Mouse (Mus musculus): ENCODE data around the gene Elof1. TPM values are rescaled to one million over a fixed set of nuclear protein-coding genes. Genes with fewer than 3 reads are reported as not detected.
"Not testable (repeated sequence)": the region's sequence is repeated elsewhere in the genome, so short reads cannot be mapped to it uniquely, and the experiment has no call there.

Gene Elof1
- total RNA-seq, 2 experiments from 2014 or later = 66.9 to 71.1 TPM

DNA sequence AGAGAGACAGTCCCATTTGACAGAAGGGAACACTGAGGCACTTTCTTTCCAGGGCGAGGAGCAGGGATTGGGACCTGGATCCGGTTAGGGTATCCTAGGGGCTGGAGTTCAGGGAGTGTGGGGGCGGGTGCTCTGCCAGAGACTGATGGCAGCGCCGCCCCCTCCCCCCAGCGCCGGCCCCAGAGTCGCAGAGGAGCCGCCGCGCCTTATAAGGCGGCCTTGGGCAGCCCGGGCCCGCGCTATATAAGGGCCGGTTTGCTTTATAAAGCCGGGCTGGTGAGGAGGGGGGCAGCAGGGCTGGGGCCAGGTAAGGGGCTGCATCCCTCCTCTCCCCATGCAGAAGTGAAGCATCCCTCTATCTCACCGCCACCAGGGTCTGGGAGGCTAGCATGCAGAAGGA is 17.1 kb downstream of the Elof1 start:
- no peak for DNase-seq (ENCODE audit: low spot score in 2 of 2)
- intact Hi-C loops (cut with DNase I) = no loop called here

DNA sequence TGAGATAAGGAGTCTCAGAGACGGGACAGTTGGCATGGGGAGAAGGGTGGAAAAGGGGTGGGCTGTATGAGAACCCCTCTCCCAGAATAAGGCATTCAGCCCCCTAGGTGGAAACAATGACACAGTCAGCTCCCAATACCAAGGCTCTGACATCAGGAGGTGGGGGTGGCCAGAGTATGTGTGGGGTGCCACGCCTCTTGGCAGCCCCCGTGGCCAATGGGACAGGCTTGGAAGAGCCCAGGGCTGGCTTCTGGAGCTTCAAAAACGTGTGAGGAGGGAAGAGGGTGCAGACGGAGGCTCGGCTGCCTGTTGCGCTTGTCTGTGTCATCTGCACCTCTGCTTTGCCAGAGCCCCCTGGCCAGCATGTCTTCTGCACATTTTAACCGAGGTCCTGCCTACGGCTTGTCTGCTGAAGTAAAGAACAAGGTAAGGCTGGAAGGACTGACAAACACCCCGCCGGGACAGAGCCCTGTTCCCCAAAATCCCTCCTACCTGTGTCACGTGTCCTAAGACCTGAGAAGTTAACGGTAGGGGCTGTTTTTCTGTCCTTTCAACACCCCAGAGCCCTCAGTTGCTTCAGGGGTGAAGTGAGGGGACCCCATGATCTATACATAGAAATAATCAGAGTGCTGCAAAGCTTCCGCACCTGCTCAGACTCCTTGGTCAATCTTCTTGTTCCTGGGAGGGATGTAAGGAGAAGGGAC is 17.8 kb downstream of the Elof1 start, which contains the start of gene Cnn1:
Cnn1 (plus strand) TSS at position 224 of the 704 bp plus-strand sequence.
- intact Hi-C loops (cut with DNase I) = no loop called here
- DNase-seq (ENCODE audit: low spot score in 2 of 2) = no peak

DNA sequence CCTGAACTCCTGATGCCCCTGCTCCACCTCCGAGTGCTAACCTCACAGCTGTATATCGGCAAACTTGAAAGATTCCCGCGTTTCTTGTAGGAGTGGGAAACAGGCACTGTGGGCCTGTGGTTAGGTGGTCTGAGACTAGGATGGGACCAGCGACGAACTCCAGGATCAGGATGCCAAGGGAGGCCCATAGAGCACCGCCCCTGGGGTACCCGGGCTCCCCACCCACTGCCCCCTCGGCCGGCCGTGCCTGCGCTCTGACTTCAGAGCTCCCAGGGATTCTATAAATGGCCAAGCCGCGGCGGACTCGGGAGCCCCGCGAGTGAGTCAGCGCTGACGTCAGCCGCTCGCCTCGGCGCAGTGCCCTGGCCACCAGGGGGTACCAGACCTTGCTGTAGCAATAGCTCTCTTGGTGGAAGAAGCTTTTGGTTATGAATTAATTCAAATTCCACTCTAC is 21.1 kb downstream of the Elof1 start:
- DNase-seq (ENCODE audit: low spot score in 2 of 2) = peak; percentile 75 to 78
- intact Hi-C loops (cut with DNase I) = no loop called here

DNA sequence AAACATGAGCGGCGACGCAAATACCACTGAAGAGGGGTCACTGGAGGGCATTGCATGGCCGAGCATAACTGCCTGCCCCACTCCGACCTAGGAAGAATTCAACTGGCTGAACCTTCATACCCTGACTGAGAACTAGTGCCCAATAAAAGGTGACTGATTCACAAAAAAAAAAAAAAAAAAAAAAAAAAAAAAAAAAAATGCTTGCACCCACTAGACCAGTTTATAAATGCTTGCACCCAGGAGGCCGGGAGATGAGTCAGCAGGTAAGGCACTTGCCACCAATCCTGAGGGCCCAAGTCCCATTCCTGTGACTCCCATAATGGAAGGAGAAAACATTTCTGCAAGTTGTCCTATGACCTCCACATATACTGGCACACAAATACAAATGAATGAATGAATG is 24.2 kb downstream of the Elof1 start:
- intact Hi-C loops (cut with DNase I) = no loop called here
- DNase-seq (ENCODE audit: low spot score in 2 of 2) = no peak

DNA sequence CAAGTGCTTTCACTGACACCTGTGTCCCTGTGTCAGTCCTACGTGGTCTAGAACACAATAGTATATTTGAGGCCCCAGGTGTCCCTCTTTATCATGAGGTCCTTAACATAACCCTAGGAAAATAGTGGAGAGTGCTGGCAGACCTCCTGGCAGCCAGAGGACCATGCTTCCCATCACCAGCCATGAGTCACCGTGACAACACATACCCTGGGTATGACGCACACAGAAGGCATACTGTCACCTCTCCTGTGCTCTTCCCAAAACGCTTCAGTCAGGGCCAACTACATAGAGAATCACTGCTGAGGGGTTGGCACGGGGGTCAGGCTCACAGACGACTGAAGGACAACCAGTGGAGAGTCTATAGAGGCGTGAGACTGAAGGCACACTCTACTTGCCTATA is 27.0 kb downstream of the Elof1 start:
- DNase-seq (ENCODE audit: low spot score in 2 of 2) = no peak
- intact Hi-C loops (cut with DNase I) = no loop called here

DNA sequence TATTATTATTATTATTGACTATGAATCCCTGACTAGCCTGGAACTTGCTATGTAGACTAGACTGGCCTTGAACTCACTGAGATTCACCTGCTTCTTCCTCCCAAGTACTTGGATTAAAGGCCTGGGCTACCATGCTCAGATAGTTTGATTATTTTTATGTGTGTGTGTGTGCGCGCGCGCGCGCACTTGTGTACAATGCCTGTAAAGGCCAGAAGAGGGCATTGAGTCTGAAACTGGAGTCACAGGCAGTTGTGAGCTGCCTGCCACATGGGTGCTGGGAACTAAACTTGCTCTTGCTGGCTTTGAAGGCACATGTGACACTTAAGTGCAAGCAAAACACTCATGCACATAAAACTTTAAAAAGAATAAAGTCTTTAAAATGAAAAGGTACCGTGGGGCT is 27.7 kb downstream of the Elof1 start:
- no peak for DNase-seq (ENCODE audit: low spot score in 2 of 2)
- intact Hi-C loops (cut with DNase I) = no loop called here

DNA sequence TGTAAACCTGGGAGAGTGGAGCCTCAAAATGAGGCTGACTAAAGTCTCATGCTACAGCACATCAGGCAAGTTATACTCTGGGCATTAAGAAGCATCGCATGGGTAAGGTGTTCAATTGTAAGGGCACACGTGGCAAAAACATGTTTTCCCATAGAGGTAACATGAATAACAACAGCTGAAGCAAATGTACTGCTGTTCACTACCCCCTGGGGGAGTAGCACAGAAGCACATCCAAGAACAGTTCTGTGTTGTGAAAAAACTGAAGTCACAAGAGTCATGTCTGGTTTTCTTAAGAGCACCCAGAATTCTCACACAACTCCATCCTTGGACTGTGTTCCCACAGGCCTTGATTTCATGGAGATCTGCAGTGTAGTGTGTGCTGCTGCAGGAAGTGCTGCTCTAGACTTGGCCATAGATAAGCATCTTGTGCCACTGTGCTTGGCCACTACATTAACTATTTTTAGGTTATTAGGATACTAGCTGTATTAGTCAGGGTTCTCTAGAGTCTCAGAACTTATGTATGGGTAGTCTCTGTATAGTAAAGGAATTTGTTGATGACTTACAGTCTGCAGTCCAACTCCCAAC is 29.8 kb downstream of the Elof1 start:
- intact Hi-C loops (cut with DNase I) = no loop called here
- no peak for DNase-seq (ENCODE audit: low spot score in 2 of 2)

DNA sequence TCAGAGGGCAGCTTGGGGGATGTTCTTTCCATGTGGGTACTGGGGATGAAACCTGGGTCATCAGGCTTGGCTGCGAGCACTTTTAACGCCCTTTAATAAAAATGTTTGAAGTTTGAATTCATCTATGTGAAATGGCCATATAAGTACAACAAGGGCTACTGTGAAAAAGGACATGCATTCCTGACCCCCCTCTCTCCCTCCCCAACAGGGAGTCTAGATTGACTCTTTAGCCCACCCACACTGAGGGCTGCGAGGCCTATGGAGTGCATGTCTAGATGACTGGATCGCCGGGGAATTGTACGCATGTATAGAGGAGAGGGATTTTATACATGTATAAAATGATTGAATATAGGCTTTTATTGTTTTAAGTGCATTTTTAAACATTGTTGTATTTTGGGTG is 31.0 kb downstream of the Elof1 start:
- intact Hi-C loops (cut with DNase I) = no loop called here

DNA sequence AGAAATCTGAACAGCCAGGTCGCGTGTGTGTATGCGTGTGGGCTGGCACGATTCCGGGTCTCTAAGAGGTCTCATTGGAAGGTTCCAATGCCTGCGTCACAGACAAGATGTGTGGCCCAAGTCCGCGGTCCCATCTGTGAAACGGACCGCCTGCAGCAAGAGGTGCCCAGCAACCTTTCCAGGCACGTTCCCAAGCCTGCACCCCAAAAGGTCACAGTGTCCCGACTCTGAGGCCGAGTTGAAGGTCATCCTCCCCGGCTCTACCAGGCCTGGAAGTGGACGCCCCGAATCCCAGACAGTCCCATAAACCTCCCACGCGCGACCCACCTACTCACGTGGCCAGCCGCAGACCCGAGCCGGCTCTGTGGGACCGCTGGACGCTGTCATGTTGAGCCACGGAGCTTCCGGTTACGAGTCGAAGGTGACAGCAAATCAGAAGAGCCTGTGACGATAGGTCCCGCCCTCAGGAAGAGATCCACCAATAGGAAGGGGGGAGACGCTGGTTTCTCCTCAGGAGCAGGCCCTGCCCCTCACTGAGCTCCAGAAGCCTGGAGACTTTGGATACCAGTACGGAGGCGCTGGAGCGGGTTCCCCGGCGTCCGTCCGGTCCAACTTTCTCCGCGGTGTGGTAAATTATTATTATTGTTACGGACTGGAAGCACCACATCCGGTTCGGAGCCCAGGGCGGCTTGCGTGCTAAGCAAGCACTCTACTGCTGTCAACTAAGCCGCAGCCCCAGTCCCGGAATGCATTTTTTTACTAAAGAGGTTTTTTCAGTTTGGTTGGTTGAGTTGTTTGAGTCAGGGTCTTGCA is 31.7 kb downstream of the Elof1 start, which contains the start of gene Ecsit:
Ecsit (minus strand) TSS at position 417 of the 813 bp plus-strand sequence.
- DNase-seq (ENCODE audit: low spot score in 2 of 2) = peak; percentile 96 to 99
- intact Hi-C loops (cut with DNase I) = loop anchor here (2.0 kb wide), 1 partner anchor 14 kb away; the partner anchor contains the start of genes Gm49318 and Zfp653

More for the DNA sequence above, 31.0 kb downstream of the Elof1 start:
- no peak for DNase-seq (ENCODE audit: low spot score in 2 of 2)

DNA sequence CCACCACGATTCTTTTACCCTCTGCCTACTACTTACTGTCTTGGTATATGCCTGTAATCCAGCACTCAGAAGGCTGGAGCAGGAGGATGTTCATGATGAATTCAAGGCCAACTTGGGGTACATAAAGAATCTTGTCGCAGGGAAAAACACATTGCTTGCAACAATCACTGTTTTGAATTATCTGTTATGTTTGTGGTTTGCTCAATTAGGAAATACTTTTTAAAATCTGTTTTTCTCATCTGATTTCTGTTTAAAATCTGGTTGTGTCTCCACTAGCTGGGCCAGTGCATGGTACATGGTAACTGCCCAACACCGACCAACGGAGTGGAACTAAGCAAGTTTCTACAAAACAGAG is 32.3 kb downstream of the Elof1 start:
- intact Hi-C loops (cut with DNase I) = loop anchor here (2.0 kb wide), 1 partner anchor 14 kb away; the partner anchor contains the start of genes Gm49318 and Zfp653
- DNase-seq (ENCODE audit: low spot score in 2 of 2) = no peak

DNA sequence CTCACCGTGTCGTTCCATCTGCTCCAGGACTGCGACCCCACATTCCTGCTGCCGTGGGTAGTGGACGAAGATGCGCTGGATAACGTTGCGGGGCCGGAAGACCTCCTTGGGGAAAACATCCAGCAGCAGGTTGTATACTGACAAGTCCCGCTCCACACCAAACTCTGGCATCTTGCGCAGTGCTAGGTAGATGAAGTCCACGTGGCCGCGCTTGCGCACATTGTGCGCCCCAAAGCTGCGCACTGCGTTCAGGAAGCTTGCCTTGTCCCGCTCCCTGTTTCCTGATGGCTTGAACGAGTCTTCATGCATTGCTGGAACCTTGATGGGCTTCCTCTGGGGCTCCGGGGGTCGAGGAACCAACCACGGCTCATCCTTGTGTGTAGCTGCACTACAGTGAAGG is 40.7 kb downstream of the Elof1 start:
- intact Hi-C loops (cut with DNase I) = no loop called here
- DNase-seq (ENCODE audit: low spot score in 2 of 2) = no peak

DNA sequence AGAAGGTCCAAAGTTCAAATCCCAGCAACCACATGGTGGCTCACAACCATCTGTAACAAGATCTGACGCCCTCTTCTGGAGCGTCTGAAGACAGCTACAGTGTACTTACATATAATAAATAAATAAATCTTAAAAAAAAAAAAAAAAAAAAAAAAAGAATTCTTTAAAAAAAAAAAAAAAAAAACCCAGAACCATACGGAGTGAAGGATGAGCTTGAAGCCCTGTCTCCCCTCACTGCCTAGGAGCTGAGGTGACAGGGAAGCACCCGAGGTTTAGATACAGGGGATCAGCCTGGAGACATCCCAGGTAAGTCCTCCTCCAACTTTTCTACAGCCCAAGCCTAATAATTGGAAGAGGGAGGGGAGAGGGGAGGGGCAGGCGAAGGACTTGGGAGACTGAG is 41.2 kb downstream of the Elof1 start:
- intact Hi-C loops (cut with DNase I); DNase-seq (ENCODE audit: low spot score in 2 of 2): not testable (repeated sequence)

DNA sequence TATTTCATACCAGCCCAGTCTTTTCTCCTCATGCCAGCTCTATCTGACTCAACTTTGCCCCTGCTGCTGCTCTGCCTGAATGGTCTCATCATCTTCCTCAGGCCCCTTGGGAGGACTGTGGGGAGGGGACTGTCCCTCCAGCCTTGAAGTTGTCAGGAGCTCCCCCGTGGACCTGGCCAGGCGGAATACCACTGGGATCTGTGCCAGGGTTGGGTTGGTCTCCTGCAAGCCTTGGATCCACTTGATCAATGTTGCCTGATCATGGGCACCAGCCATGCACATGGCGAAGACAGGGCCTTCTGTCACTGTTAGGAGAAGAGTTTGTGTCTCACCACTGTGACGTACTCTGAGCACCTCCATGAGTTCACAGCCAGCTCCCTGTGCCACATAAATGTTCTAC is 44.7 kb downstream of the Elof1 start:
- intact Hi-C loops (cut with DNase I) = no loop called here
- DNase-seq (ENCODE audit: low spot score in 2 of 2) = no peak

DNA sequence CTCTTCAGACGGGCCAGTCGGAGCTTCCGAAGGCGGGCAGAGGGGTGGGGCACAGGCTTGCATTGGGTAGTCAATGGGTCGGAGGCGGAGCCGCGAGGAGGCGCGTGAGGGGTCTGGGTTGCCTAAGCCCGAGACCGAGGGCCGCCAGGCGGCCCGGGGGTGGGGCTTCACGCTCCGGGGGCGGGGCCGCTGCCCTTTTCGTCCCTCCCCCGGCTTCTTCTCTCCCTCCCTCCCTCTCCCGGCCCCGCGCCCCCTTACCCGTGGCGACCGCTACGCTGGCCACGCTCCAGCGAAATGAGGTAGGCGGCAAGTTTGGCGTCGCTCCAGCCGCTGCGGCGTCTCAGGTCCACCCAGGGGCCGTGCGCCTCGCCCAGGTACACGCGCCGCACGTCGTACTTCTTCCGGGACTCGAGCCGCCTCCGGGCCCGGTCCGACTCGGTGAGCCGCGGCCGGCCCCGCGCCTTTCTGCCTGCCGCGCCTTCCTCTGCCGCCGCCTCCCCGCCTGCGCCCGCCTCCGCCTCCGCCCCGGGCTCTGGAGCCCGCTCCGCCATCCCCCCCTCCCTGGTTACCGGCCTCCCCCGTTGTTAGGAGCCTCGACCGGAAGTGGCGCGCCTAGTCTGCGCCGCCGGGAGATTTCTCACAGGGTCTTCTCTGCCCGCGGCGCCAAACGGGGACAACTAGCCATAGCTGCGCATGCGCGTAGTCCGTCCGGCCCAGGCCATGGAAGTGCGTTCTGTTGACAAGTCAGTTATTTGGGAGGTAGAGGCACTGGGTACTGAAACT is 46.0 kb downstream of the Elof1 start, which contains the start of the genes Gm49318 and Zfp653:
Gm49318 (minus strand) TSS at position 469 of the 783 bp plus-strand sequence.
Zfp653 (minus strand) TSS at position 586 of the 783 bp plus-strand sequence.
- DNase-seq (ENCODE audit: low spot score in 2 of 2) = peak; percentile 98
- intact Hi-C loops (cut with DNase I) = loop anchor here (2.0 kb wide), 1 partner anchor 14 kb away; the partner anchor contains the start of gene Ecsit

DNA sequence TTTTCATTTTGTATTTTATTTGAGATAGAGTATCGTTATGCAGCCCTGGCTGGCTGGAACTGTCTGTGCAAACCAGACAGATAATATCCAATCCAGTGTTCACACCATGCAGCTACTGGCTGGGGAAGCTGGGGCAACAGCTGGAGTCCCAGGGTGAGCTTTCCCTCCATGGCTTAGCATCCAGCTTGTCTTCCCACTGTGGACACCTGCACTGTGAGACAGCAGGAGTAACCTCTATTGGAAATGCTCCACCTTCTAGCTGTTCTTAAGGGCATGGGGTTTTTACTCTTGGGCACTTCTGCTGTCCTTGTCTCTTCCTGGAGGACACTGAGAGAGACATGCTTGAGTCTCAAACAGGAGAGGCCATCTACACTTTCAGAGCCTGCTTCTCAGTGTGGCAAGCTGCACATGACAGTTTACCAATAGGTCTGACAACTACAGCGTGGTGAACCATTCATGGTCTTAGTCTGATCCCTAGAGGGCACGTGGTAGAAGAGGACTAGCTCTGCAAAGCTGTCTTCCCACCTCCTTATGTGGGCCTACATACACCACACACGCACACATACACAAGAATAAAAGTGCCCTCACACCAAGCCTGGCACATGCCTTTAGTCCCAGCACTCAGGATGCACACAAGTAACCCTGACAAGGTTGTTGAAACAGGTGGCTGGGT is 47.0 kb downstream of the Elof1 start:
- intact Hi-C loops (cut with DNase I) = loop anchor here (2.0 kb wide), 1 partner anchor 15 kb away; the partner anchor contains the start of gene Ecsit
- no peak for DNase-seq (ENCODE audit: low spot score in 2 of 2)

DNA sequence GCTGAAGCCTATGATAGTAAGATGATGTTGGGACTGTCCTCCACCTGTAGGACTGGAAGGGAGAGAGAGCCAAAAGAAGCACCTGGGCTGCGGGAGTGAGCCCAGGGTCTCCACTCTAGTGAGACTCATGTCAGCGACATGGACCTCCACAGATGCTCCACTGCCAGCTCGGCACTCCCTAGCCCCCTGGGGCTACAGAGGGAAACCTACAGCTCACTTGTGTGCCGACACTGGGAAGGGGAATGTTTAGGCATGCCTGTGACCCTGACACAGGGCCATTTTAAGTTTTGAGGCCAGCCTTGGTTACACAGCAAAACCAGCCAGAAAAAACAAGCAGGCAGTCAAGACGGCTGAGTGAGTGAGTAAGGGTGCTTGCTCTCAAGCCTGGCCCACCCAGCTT is 49.8 kb downstream of the Elof1 start:
- intact Hi-C loops (cut with DNase I) = loop anchor here (2.0 kb wide), 1 partner anchor 76 kb away; no protein-coding TSS in a partner anchor
- no peak for DNase-seq (ENCODE audit: low spot score in 2 of 2)

DNA sequence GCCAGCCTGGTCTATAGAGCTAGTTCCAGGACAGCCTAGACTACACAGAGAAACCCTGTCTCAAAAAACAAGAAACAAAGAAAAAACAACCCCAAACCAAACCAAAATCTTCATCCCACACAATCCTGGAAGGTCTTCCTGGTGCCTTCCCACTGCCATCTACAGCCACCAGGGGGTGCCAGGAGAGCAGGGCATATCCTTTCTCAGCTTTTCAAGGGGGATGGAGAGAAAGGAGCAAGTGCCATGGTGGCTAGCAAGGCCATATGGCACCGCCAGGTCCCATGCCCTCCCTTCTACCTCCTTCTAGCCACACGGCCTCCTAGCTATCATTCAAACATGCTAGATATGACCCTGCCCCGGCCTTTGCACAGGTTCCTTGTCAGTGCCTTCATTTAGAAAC is 50.5 kb downstream of the Elof1 start:
- intact Hi-C loops (cut with DNase I) = loop anchor here (2.0 kb wide), 1 partner anchor 76 kb away; no protein-coding TSS in a partner anchor
- peak in 1 of 2 experiments; percentile 42 for DNase-seq (ENCODE audit: low spot score in 2 of 2)

DNA sequence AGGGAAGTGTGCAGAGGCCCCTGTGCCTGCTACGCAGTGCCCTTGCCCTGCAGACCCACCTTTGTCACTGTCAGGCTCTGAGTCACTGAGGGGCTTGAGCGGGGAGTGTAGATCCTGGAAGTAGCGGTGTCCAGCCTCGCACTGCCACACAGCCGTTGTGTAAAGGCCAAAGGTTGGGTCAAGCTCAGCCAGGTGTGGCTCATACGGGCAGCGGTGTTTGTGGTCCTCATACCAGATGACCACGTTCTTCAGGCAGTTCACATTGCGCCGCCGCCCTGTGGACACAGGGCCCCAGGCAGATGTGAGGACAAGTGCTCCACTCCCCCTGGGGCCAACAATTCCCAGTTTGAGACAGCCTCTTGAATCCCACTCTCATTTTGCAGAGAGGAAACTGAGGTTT is 51.3 kb downstream of the Elof1 start:
- intact Hi-C loops (cut with DNase I) = loop anchor here (2.0 kb wide), 1 partner anchor 77 kb away; no protein-coding TSS in a partner anchor
- DNase-seq (ENCODE audit: low spot score in 2 of 2) = no peak

Data from left cerebral cortex, postnatal 25 days (tissue).